Mouse (Mus musculus) neural tube, embryonic 14.5 days (tissue): Measurements from ENCODE around the gene Abca5. TPM values are rescaled to one million over a fixed set of nuclear protein-coding genes. Genes with fewer than 3 reads are reported as not detected.
A peak's percentile ranks its signal among the peaks of the same experiment; 100 is the strongest.
"Not testable (repeated sequence)": the region's sequence is repeated elsewhere in the genome, so short reads cannot be mapped to it uniquely, and the experiment has no call there.

Experiments used
- ATAC-seq: fragments of 200-750 bp; cut with Nextera tagmentation; 2 replicates; pipeline ENCODE4 v1.8.0; 2017; ENCODE audit warnings: low read depth, mild to moderate bottlenecking, moderate TSS enrichment, moderate library complexity
- H3K27ac ChIP-seq: fragments of 300-500 bp; sonication (generic); 2 replicates; pipeline ENCODE4 v1.5.1; 2014; ENCODE audit warnings: low read depth, mild to moderate bottlenecking, control low read depth, low read length, moderate library complexity, mixed read lengths
- H3K27me3 ChIP-seq: fragments of 300-500 bp; sonication (generic); 2 replicates; pipeline ENCODE4 v1.6.1; 2014; ENCODE audit warnings: low read length; ENCODE audit not compliant: control insufficient read depth, insufficient read depth
- H3K36me3 ChIP-seq: fragments of 300-500 bp; sonication (generic); 2 replicates; pipeline ENCODE4 v1.6.1; 2014; ENCODE audit warnings: low read length, mixed read lengths; ENCODE audit not compliant: control insufficient read depth, insufficient read depth
- H3K4me1 ChIP-seq: fragments of 300-500 bp; sonication (generic); 2 replicates; pipeline ENCODE4 v1.6.1; 2014; ENCODE audit warnings: low read length; ENCODE audit not compliant: control insufficient read depth, insufficient read depth
- H3K4me2 ChIP-seq: fragments of 300-500 bp; sonication (generic); 2 replicates; pipeline ENCODE4 v1.6.1; 2014; ENCODE audit warnings: mild to moderate bottlenecking, low read depth, low read length, control low read depth
- H3K4me3 ChIP-seq: fragments of 300-500 bp; sonication (generic); 2 replicates; pipeline ENCODE4 v1.5.1; 2014; ENCODE audit warnings: low read depth, low read length, control low read depth, mixed read lengths
- H3K9ac ChIP-seq: fragments of 300-500 bp; sonication (generic); replicated peaks from 2 replicates; pipeline ENCODE4 v1.6.1; 2014; ENCODE audit warnings: low read depth, mild to moderate bottlenecking, control low read depth, low read length, mixed read lengths
- H3K9me3 ChIP-seq: fragments of 300-500 bp; sonication (generic); 2 replicates; pipeline ENCODE4 v1.6.1; 2016; ENCODE audit warnings: low read length; ENCODE audit not compliant: control insufficient read depth
- WGBS: fragments of 180-500 bp; shearing (Covaris S2); extraction: QIAGEN DNeasy Blood & Tissue Kit; methylation state at CpG from one replicate; pipeline ENCODE4 v1.1.7; 2014; 5-methylcytosine and 5-hydroxymethylcytosine counted together
- polyA plus RNA-seq: library from polyadenylated mRNA; unstranded; fragments of >200 nt; fragmentation: Nextera tagmentation; extraction: Ambion mirVana; gene quantifications from 2 replicates; pipeline ENCODE4 v1.2.1, GENCODE M21; 2014

Abca5 gene
- polyA plus RNA-seq, 1 experiment from 2014 or later = 29.3 TPM

DNA sequence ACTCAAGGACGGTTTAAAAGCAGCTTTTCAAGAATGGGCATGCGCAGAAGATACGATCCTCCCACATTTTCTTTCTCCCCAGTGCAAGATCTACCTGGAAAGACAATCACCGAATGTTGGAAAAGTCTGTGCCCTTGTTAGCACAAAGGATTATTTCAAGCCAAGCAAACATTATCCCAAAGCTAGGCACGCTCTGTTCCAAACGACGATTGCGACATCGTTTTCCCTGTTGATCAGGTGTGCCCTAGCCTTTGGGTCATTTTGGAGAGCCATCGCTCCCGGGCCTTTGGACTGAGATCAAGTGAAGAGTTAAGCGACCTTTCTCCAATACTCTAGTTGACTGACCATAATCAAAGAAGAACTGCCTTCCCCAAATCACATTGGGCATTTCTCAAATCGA lies 30.1 kb upstream of the Abca5 start:
- Histone ChIP-seq H3K27me3 (no peaks in the 10 kb centered on the region), H3K4me3 (no peak overlapping the region), H3K4me2 (no peak overlapping the region), H3K27ac (no peak overlapping the region), H3K4me1 (no peaks in the 10 kb centered on the region), H3K36me3 (no peaks in the 10 kb centered on the region), H3K9me3 (no peaks in the 10 kb centered on the region), H3K9ac (no peak overlapping the region)
- ATAC-seq = no peak
- WGBS = 96% methylated on average over 13 of the region's 13 CpGs

DNA sequence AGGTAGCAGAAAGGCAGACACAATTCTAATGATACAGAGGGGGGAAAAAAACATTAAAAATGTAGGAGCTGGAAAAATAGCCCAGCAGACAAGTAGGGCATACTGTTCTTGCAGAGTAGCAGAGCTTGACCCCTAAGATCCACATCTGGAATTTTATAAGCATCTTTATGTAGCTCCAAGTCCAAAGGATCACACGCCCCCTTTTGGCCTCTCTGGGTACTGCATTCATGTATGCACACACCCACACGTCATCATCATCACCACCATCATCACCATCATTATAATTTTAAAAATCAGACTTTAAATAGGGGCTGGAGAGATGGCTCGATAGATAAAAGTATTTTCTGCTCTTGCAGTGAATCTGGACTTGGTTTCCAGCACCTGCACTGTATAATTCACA lies 29.4 kb upstream of the Abca5 start:
- H3K9ac ChIP-seq = no peak overlapping the region
- H3K27me3 ChIP-seq = no peaks in the 10 kb centered on the region
- no peaks in the 10 kb centered on the region for H3K36me3 ChIP-seq
- no peaks in the 10 kb centered on the region for H3K4me1 ChIP-seq
- ATAC-seq = no peak
- H3K4me3 ChIP-seq = no peak overlapping the region
- 81% methylated on average over 3 of the region's 3 CpGs for WGBS
- no peak overlapping the region for H3K27ac ChIP-seq
- H3K4me2 ChIP-seq = no peak overlapping the region
- H3K9me3 ChIP-seq = no peaks in the 10 kb centered on the region

DNA sequence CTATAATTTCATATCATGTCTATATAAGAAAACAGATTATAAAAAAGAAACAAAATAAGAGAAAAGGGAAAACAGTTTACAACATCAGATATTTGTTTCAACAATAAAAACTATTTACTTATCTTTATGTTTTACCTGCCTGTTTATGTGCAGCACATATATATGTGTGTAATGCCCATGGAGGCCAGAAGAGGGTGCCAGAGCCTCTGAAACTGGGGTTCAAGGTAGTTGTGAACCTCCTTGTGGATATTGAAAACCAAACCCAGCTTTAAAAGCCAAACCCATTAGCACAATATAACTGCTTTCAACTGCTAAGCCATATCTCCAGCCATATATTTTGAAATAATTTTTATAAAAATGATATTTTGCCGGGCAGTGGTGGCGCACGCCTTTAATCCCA lies 27.5 kb upstream of the Abca5 start:
- Histone ChIP-seq H3K27ac (no peak overlapping the region), H3K9me3 (no peaks in the 10 kb centered on the region), H3K4me2 (no peak overlapping the region), H3K4me3 (no peak overlapping the region), H3K9ac (no peak overlapping the region), H3K4me1 (no peaks in the 10 kb centered on the region), H3K36me3 (no peaks in the 10 kb centered on the region), H3K27me3 (no peaks in the 10 kb centered on the region)
- no peak for ATAC-seq
- 73% methylated on average over 3 of the region's 3 CpGs for WGBS

DNA sequence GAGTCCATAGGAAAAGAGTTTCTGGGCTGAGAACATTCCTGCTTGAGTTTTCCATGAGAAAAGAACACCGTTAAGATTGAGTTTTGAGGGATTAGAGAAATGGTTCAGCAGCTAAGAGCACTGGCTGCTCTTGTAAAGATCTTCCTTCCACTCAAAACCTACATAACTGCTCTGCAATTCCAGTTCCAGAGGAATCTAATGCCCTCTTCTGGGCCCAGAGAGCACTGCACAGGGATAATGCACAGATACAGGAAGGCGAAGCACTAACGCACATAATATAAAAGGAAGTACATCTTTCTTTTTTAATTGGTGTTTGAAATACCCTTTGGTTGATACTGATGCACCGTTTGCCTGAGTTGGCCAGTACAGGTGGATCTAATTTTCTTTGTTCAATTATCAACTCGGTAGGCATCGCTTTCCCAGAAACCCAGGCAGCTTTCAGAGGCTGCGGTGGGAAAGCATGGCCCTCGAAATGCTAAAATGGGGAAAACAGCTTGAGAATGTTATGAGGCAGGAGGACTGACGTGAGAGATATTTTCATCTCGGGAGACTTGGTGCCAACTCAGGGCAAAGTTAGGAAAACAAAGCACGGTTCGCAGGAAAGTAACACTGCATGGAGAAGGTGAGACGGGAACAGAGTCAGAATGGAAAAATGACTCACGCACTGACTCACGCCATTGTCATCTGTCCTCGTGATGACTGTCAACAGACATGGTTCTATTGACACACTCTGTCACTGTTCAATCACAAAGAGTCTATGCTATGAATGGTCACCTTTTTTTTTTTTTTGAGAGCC lies 20.4 kb upstream of the Abca5 start:
- 78% methylated on average over 16 of the region's 16 CpGs for WGBS
- no peak for ATAC-seq
- Histone ChIP-seq H3K4me2 (no peak overlapping the region), H3K27me3 (no peaks in the 10 kb centered on the region), H3K27ac (no peak overlapping the region), H3K9me3 (no peaks in the 10 kb centered on the region; the same call in 1 of the 2 replicates), H3K36me3 (no peaks in the 10 kb centered on the region), H3K4me3 (no peak overlapping the region), H3K4me1 (no peaks in the 10 kb centered on the region), H3K9ac (no peak overlapping the region)

DNA sequence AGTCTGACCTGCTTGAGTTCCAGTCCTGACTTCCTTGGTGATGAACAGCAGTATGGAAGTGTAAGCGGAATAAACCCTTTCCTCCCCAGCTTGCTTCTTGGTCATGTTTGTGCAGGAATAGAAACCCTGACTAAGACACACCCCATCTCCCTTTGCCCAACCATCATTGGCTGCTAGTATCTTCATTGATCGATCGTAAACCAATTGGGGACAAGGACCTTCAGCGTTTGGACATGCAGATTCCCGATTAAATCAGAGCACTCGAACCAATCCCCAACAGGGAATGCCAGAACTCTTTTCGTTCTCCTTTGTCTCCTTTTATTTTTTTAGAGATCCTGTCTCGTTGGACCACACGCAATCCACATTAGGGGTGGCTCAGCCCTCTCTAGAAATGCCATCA lies 17.6 kb upstream of the Abca5 start:
- H3K27ac ChIP-seq, H3K27me3 ChIP-seq, H3K4me1 ChIP-seq, H3K4me3 ChIP-seq, H3K4me2 ChIP-seq, H3K36me3 ChIP-seq, H3K9ac ChIP-seq, ATAC-seq, H3K9me3 ChIP-seq: not testable (repeated sequence)
- 85% methylated on average over 9 of the region's 9 CpGs for WGBS

DNA sequence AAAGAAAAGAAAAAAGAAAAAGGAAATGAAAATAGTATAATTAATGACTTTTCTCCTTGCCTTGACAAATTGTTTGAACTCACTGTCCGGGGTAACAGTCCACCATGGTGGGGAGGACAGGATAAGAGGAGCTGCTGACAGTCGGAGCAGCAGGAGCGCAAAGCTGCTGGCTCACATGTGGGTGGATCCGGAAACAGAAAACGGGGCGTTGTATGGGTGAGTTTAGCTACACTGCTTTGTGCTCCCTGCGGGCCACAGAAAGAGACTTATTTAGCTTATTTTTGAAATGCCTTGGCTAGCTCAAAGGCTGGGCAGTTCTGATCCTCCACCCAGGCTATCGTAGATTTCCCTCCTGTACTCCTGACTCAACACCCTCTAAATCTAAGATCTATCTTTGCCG lies 16.7 kb upstream of the Abca5 start:
- no peak for ATAC-seq
- 89% methylated on average over 9 of the region's 9 CpGs for WGBS
- H3K9ac ChIP-seq = no peak overlapping the region

DNA sequence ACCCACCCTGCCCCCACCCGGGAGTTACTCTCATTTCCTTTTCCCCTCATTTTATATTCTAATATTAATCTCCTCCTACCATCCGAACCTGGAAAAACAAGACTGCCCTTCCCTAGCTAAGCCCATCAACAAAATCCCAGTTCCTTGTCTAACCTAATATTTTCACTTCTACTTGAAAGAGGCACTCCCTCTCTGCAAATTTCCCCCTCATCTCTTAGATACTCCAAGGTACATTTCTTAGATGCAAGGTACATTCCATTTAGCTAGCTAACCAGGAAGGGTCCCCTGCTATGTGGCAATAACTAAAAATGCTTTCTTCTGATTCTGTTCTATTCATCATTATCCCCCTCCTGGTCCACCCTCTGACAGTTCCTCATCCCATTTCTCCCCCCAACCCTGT lies 10.7 kb upstream of the Abca5 start:
- Histone ChIP-seq H3K4me3 (no peak overlapping the region), H3K27me3 (no peaks in the 10 kb centered on the region), H3K27ac (no peak overlapping the region), H3K9ac (no peak overlapping the region), H3K36me3 (no peaks in the 10 kb centered on the region), H3K9me3 (no peaks in the 10 kb centered on the region), H3K4me2 (no peak overlapping the region), H3K4me1 (no peaks in the 10 kb centered on the region)
- no peak for ATAC-seq
- WGBS = 83% methylated on average over 2 of the region's 2 CpGs

More for the DNA sequence above, 16.7 kb upstream of the Abca5 start:
- Histone ChIP-seq H3K27ac (no peak overlapping the region), H3K9me3 (no peaks in the 10 kb centered on the region), H3K4me1 (no peaks in the 10 kb centered on the region), H3K4me2 (no peak overlapping the region), H3K27me3 (no peaks in the 10 kb centered on the region), H3K4me3 (no peak overlapping the region), H3K36me3 (no peaks in the 10 kb centered on the region)

DNA sequence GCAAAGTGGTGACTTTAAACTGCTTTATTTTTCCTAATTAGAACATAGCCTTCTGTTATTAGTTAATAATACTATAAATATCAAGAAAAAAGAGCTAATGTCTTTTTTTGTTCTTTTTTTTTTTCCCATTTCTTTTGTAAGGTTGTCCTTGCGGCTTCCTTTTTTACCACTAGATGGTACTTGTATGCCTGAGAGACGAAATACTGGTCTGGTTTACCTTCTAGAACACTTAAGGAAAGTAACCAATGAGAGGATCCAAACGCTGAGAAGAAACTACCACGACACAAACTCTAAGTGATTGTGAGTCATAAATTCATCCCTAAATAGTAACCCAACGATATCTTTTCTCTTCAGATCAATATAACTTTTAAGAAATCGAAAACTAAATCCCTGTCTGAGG lies 10.3 kb upstream of the Abca5 start:
- Histone ChIP-seq H3K4me3 (no peak overlapping the region), H3K27ac (no peak overlapping the region), H3K4me2 (no peak overlapping the region), H3K36me3 (no peaks in the 10 kb centered on the region), H3K4me1 (no peaks in the 10 kb centered on the region), H3K9me3 (no peaks in the 10 kb centered on the region), H3K9ac (no peak overlapping the region), H3K27me3 (no peaks in the 10 kb centered on the region)
- ATAC-seq = no peak
- WGBS = 65% methylated on average over 6 of the region's 6 CpGs

DNA sequence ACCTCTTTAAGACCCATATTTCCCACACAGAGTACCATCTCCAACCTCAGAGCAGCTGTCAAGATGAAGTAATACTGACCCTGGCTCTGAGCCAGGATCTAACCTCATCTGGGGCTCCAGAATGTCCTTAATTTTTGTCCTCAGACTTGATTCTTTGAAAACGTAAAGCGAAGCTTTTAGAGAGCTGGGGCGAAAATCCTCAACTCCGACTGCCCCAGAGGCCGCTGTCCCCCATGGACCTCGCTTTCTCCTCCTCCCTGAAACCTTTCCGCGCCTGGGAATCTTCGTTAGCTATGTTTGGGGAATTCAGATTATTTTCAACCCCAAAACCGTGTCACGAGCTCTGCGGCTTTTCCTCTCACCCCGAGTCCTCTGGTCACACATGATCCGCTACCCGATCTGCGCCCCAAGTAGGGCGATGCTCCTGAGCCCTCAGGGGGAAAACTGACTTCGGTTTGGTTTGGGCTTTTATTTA lies 665 bp downstream of the Abca5 start:
- H3K4me3 ChIP-seq = peak overlapping the region; percentile 76
- H3K27me3 ChIP-seq = no peaks in the 10 kb centered on the region
- peak overlapping the region; percentile 73; the same call in 1 of the 2 replicates for H3K27ac ChIP-seq
- peak overlapping the region; percentile 78 for H3K9ac ChIP-seq
- ATAC-seq = peak; percentile 4; the same call in 1 of the 2 replicates
- H3K4me1 ChIP-seq = 0 out of 2 replicates have a peak, but pooled peaks cover 4% of the 10 kb centered on the region
- under 1% methylated on average over 18 of the region's 18 CpGs for WGBS
- H3K36me3 ChIP-seq = no peaks in the 10 kb centered on the region
- H3K4me2 ChIP-seq = peak overlapping the region; percentile 88
- H3K9me3 ChIP-seq = no peaks in the 10 kb centered on the region
